Mouse (Mus musculus): ENCODE results near the gene Itpkb. TPM values are rescaled to one million over a fixed set of nuclear protein-coding genes. Genes with fewer than 3 reads are reported as not detected.

Itpkb gene
- 10 to 100 TPM; 64.4 to 99.3 (median 78.9) TPM for total RNA-seq (2022)

GRCm38 (mm10) chr1:180330145-180330706 is at the start of gene Itpkb:
Gene Itpkb (plus strand): TSS chr1:180330485.
- peak; percentile 66 for DNase-seq

GRCm38 (mm10) chr1:180282581-180282980 is 47.7 kb upstream of the Itpkb start:
- no peak for DNase-seq

- DNase-seq, result peak; percentile 40
Observed at GRCm38 (mm10) chr1:180283813-180284768, 46.2 kb upstream of the Itpkb start.

- no peak for DNase-seq
Observed at GRCm38 (mm10) chr1:180286081-180286831, 44.0 kb upstream of the Itpkb start.

GRCm38 (mm10) chr1:180288227-180288626 is 42.1 kb upstream of the Itpkb start:
- DNase-seq, result no peak

GRCm38 (mm10) chr1:180288872-180289468 is 41.3 kb upstream of the Itpkb start:
- DNase-seq, result no peak

- DNase-seq, result no peak
Observed at GRCm38 (mm10) chr1:180289788-180290187, 40.5 kb upstream of the Itpkb start.

GRCm38 (mm10) chr1:180290358-180290757 is 39.9 kb upstream of the Itpkb start:
- no peak for DNase-seq

- DNase-seq, result no peak
Observed at GRCm38 (mm10) chr1:180296088-180296487, 34.2 kb upstream of the Itpkb start.

GRCm38 (mm10) chr1:180299697-180300096 is 30.6 kb upstream of the Itpkb start:
- DNase-seq, result no peak

- DNase-seq, result no peak
Observed at GRCm38 (mm10) chr1:180300292-180300691, 30.0 kb upstream of the Itpkb start.

- DNase-seq, result no peak
Observed at GRCm38 (mm10) chr1:180300997-180301396, 29.3 kb upstream of the Itpkb start.

- DNase-seq, result no peak
Observed at GRCm38 (mm10) chr1:180302253-180303120, 27.8 kb upstream of the Itpkb start.

GRCm38 (mm10) chr1:180303600-180303999 is 26.7 kb upstream of the Itpkb start:
- DNase-seq, result no peak

GRCm38 (mm10) chr1:180306889-180307288 is 23.4 kb upstream of the Itpkb start:
- no peak for DNase-seq

- DNase-seq, result no peak
Observed at GRCm38 (mm10) chr1:180307661-180308060, 22.6 kb upstream of the Itpkb start.

GRCm38 (mm10) chr1:180308897-180309296 is 21.4 kb upstream of the Itpkb start:
- DNase-seq, result no peak

- DNase-seq, result no peak
Observed at GRCm38 (mm10) chr1:180312286-180312685, 18.0 kb upstream of the Itpkb start.

- peak; percentile 75 for DNase-seq
Observed at GRCm38 (mm10) chr1:180312792-180313311, 17.4 kb upstream of the Itpkb start.

GRCm38 (mm10) chr1:180313517-180314440 is 16.5 kb upstream of the Itpkb start:
- DNase-seq, result no peak

All from adrenal gland, adult 8-10 months (tissue).